Mouse (Mus musculus) NIH3T3 (cell line): Measurements from ENCODE around the gene Fam189b.

ENCODE experiments used
- DNase-seq: peaks from one replicate; pipeline ENCODE4 v3.0.0-alpha.2; 2012; ENCODE audit warnings: low read depth

The Fam189b gene

GRCm38 (mm10) chr3:89165268-89165870 is 17.6 kb upstream of the Fam189b start:
- DNase-seq = peak; percentile 20

DNA sequence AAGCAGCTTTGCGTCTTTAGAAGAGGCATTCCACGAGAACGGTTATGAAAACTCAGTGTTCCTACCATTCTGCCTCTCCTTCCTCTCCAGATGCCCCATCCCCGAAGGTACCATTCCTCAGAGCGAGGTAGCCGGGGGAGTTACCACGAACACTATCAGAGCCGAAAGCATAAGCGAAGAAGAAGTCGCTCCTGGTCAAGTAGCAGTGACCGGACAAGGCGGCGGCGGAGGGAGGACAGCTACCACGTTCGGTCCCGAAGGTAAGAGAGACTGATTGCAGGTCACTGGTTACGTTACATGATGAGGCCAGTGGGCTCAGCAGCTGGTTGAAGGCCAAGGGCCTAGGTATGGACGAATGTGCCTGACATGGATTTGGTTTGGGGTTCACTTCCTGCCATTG is 16.0 kb upstream of the Fam189b start:
- DNase-seq = no peak

- DNase-seq = no peak
These were observed 8.1 kb upstream of the Fam189b start for GRCm38 (mm10) chr3:89174844-89175243.

DNA sequence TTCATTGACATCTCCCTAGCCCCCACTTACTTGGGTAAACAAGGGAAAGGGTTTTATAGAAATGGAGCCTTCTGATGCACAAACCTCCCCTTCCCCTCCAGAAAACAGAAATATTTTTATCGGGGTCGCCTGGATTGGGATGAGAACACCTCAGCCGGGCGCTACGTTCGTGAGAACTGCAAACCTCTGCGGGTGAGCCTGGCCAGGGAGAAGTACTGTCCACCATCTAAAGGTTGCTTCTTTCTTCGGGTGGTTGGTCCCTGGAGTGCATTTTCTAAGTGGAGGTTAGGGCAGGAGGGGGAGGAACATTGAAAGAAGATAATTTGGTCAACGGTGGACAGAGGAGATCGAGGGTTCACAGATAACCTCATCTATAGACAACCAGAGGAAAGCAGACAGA is 7.4 kb upstream of the Fam189b start:
- DNase-seq = no peak

GRCm38 (mm10) chr3:89176421-89176820 is 6.5 kb upstream of the Fam189b start:
- no peak for DNase-seq

- DNase-seq = peak; percentile 97
These were observed 5.5 kb upstream of the Fam189b start, which contains the start of gene Scamp3 for GRCm38 (mm10) chr3:89177242-89178106. Scamp3 (plus strand) TSS chr3:89177473.

- no peak for DNase-seq
These were observed 4.9 kb upstream of the Fam189b start for GRCm38 (mm10) chr3:89178107-89178385.

GRCm38 (mm10) chr3:89179056-89179455 is 3.9 kb upstream of the Fam189b start:
- no peak for DNase-seq

DNA sequence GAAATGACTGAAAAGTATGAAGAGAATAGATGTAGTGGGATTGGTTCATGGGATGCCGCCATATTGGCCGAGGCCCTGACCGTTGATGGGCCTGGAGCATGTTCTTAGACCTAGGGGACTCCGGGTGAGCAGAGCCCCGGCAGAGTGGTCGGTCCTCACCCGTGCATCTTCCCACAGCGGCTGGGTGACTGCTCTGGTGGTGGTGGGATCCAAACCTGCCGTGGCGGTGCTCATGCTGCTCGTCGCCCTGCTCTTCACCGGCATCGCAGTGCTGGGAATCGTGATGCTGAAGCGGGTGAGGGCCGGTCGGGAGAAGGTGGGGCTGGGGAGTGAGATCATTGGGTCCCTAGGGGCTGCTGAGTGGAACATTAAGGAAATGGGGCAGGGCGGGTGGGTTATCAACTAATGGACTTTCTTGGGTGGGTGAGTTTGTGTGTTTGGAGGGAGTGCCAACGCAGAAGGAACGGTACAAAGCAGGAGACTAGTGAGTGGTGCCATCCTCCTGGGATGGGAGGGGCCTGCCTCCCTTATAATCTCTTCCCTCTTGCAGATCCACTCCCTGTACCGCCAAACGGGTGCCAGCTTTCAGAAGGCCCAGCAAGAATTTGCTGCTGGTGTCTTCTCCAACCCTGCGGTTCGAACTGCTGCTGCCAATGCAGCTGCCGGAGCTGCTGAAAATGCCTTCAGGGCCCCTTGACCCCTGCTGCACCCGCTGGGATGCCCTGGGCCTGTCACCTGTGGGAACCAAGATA is 1.0 kb upstream of the Fam189b start:
- DNase-seq = no peak

DNA sequence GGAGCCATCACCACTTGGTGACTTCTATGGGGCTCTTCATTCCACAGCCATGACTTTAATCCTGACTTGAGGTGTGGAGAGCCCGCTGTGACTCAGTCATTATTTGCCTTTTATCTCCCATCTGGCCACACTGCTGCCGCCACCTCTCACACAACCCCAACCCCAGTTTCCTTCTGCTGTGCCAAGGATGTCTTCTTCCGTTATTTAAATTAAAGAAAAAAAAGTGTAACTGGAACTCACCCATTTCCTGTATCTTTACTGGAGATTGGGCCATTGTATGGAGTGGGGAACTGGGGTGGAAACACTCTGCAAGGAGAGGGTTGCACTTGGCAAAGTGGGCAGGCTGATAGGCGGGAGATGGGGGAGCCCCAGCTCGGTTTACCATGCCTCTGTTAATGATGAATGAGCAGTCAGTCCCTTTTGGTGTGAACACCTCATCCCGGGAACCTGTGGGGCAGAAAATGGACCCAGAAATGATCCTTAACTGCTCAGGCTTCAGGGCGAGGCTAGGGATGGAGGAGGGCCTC is 349 bp upstream of the Fam189b start:
- DNase-seq = no peak

DNA sequence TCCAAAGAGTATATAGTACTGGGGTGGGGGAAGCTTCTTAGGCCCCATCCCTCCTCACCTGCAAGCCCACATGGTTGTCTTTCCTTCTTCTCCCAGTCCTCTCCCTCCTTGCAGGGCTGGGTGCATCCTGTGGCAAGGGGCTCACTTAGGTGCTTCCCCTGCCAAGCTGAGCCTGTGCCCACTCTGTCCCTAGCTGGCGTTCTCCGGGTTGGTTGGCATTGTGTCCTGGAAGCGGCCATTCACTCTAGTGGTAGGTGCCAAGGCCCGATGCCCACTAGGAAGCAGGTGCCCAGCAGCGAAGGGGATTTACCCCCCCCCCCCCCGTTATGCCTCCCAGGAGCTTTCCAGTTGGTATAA is 994 bp downstream of the Fam189b start:
- no peak for DNase-seq

DNA sequence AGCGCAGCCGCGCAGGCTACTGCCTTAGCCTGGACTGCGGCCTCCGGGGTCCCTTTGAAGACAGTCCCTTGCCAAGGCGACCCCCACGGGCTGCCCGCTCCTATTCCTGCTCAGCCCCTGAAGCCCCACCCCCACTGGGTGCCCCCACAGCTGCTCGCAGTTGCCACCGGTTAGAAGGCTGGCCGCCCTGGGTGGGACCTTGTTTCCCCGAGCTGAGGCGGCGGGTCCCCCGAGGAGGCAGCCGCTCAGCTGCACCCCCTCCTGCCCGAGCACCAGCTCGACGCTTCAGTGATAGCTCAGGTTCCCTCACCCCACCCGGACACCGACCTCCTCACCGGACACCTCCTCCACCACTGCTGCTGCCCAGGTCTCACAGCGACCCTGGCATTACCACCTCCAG is 4.3 kb downstream of the Fam189b start:
- no peak for DNase-seq

DNA sequence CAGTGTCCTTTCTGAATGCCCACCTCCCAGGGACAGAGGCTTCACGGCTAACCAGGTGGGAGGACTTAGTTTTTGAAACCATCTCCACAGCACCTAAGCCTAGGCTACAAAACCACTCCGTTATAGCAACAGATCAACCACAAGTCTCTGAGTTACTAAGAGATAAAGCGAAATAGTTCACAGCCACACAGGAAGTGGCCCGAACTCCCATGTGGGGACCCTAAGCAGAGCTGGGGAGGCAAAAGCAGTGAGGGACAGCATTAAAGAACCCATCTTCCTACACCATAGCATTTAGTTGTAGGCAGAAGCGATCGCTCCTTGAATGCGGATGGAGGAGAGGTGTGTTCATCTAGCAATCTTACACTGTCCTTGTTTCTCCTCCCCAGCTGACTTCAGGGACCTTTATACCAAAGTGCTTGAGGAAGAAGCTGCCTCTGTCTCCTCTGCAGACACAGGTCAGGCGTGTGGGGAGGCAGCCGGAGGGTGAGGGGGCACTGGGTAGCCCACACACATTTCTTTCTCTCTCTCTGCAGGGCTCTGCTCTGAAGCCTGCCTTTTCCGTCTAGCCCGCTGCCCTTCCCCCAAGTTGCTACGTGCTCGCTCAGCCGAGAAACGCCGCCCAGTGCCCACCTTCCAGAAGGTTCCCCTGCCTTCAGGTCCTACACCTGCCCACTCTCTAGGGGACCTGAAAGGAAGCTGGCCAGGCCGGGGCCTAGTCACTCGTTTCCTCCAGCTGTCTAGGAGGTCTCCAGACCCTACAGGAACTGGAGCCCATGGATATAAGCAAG is 4.9 kb downstream of the Fam189b start:
- no peak for DNase-seq

- DNase-seq = no peak
These were observed 5.5 kb downstream of the Fam189b start for GRCm38 (mm10) chr3:89188478-89188875.

DNA sequence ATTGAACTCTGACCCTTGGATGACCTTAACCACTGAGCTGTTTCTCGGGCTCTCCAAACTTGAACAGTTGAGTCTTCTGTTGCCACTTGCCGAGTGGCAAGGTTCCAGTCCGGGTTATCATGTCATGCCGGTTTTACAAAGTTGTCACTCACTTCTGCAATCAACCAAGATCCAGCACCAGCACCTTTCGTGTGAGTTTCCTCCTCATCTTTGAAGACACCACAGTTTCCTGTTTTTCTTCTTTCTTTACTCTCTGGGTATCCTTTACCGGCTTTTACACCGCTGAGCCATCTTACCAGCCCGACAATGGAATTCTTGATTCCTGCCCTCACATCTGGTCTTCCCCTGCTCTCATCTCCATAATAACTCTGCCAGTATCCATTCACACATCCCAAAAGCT is 7.5 kb downstream of the Fam189b start:
- DNase-seq = no peak

DNA sequence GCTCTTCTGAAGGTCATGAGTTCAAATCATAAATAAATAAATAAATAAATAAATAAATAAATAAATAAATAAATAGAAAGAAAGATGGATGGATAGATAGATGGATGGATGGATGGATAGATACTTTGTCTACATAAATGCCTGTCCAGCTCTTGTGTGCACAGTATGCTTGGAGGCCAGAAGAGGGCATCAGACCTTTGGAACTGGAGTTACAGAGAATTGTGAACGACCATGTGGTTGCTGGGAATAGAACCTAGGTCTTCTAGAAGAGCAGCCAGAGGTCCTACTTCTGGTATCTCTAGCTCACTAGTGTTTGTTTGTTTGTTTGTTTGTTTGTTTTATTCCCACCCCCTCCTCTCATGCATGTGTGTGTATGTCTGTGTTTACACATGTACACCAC is 10.4 kb downstream of the Fam189b start:
- DNase-seq = no peak

GRCm38 (mm10) chr3:89193853-89194252 is 10.9 kb downstream of the Fam189b start:
- peak; percentile 63 for DNase-seq

- DNase-seq = peak; percentile 98
These were observed 13.3 kb downstream of the Fam189b start for GRCm38 (mm10) chr3:89195979-89196877.

DNA sequence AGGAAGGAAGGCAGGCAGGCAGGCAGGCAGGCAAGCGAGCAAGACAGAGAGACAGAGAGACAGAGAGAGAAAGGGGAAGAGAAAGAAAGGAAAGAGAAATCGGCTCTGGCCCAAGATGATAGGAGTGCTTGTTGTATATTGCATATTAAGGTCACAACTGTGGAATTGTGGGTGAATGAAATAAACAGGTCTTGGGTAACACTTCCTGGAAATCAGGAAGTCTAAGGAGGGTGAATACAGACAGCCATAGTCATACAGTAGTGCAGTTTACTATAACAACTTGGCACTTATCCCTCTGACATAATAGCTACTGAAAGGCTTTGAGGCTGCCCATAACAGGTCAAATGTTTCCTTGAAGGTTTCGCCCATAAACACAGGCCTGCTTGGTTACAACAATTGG is 16.9 kb downstream of the Fam189b start:
- peak; percentile 15 for DNase-seq

- DNase-seq = peak; percentile 97
These were observed 19.6 kb downstream of the Fam189b start, which contains the start of gene Gba for GRCm38 (mm10) chr3:89202253-89203141. Gba (plus strand) TSS chr3:89202928.
